Mouse (Mus musculus): ENCODE data around the gene Rpl38. TPM values are rescaled to one million over a fixed set of nuclear protein-coding genes. Genes with fewer than 3 reads are reported as not detected.

Rpl38 gene
- total and polyA plus RNA-seq, 2 experiments from 2014 or later: 977 to 1,541 TPM

DNA sequence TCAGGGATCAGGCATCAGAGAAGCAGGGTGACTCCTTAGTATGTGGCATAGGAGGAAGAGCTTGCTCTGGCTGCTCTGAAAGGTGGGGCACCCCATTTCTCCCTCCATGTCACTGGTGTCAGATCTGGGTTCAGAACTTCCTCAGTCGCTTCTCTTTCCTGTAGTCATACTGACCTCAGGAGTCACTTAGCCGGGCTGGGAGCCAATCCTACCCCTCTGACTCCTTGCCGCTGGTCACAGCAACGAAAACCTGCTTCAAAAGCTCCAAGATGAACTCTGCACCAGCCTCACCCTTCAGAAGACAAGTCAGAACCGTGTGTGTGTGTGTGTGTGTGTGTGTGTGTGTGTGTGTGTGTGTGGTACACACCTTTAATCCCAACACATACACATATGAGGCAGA lies 38.0 kb downstream of the Rpl38 start:
- ATAC-seq (ENCODE audit: low FRiP score) (no peak), DNase-seq (ENCODE audit: low spot score) (no peak)
- Histone ChIP-seq H3K9ac (replicated peaks; ENCODE audit: low read length, poor library complexity, severe bottlenecking) (no peak overlapping the region), H3K9me3 (ENCODE audit: low read length) (no peaks in the 10 kb centered on the region), H3K27me3 (ENCODE audit: insufficient read depth, low read length) (no peaks in the 10 kb centered on the region), H3K4me1 (ENCODE audit: insufficient read depth, low read length) (peaks cover 4% of the 10 kb centered on the region; the same call in 1 of the 2 replicates), H3K4me2 (ENCODE audit: low read depth, low read length, poor library complexity, severe bottlenecking) (no peak overlapping the region), H3K36me3 (ENCODE audit: insufficient read depth, low read length) (no peaks in the 10 kb centered on the region; the same call in 1 of the 2 replicates), H3K4me3 (ENCODE audit: low read depth, low read length) (no peak overlapping the region), H3K27ac (ENCODE audit: low read depth, low read length) (no peak overlapping the region)
- no peak for TF ChIP-seq CTCF (IDR thresholded peaks at IDR 0.05)
- 87% methylated on average over 5 of the region's 5 CpGs for WGBS

DNA sequence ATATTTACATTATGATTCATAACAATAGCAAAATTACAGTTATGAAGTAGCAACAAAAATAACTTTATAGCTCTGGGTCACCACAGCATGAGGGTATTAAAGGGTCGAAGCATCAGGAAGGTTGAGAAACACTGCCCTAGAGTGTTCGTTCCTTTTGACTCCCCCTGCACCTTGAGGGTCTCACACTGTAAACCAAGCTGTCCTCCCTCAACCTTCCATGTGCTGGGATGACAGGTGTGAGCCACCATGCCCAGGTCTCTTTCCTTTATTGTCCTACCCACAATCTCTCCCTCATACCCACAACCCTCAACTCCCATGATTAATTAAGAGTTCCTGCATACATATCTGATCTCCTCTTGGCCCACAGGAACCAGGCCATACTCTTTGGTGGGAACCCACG lies 43.1 kb downstream of the Rpl38 start:
- TF ChIP-seq CTCF (IDR thresholded peaks at IDR 0.05): no peak
- no peak overlapping the region for H3K27ac ChIP-seq (ENCODE audit: low read depth, low read length)
- ATAC-seq (ENCODE audit: low FRiP score): no peak

DNA sequence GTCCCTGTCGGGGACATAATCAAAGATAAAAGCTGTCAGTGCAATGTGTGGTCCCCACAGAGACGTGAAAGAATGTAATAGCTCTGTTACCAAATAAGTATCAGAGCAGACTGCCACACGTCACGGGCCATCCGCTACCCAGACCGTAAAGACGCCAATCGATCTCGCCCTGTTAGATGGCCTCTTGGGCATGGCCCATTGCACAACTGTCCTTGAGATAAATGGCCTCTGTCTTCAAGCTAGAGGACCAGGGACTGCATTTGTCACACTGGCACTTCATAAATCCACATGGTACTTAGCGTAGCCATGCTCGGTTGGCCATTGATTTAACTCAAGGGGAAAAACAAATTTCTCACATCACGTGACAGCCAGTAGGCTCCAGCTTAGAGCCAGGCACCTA lies 43.5 kb downstream of the Rpl38 start:
- Histone ChIP-seq H3K4me3 (ENCODE audit: low read depth, low read length) (no peak overlapping the region), H3K36me3 (ENCODE audit: insufficient read depth, low read length) (no peaks in the 10 kb centered on the region; the same call in 1 of the 2 replicates), H3K27ac (ENCODE audit: low read depth, low read length) (no peak overlapping the region), H3K9me3 (ENCODE audit: low read length) (no peaks in the 10 kb centered on the region), H3K27me3 (ENCODE audit: insufficient read depth, low read length) (no peaks in the 10 kb centered on the region), H3K4me2 (ENCODE audit: low read depth, low read length, poor library complexity, severe bottlenecking) (no peak overlapping the region), H3K4me1 (ENCODE audit: insufficient read depth, low read length) (no peaks in the 10 kb centered on the region), H3K9ac (replicated peaks; ENCODE audit: low read length, poor library complexity, severe bottlenecking) (no peak overlapping the region)
- TF ChIP-seq CTCF (IDR thresholded peaks at IDR 0.05): no peak
- 87% methylated on average over 12 of the region's 12 CpGs for WGBS
- DNase-seq (ENCODE audit: low spot score) (no peak), ATAC-seq (ENCODE audit: low FRiP score) (no peak)

More for the DNA sequence above, 43.1 kb downstream of the Rpl38 start:
- Histone ChIP-seq H3K4me3 (ENCODE audit: low read depth, low read length) (no peak overlapping the region), H3K27me3 (ENCODE audit: insufficient read depth, low read length) (no peaks in the 10 kb centered on the region), H3K36me3 (ENCODE audit: insufficient read depth, low read length) (no peaks in the 10 kb centered on the region; the same call in 1 of the 2 replicates), H3K9me3 (ENCODE audit: low read length) (no peaks in the 10 kb centered on the region), H3K4me2 (ENCODE audit: low read depth, low read length, poor library complexity, severe bottlenecking) (no peak overlapping the region), H3K9ac (replicated peaks; ENCODE audit: low read length, poor library complexity, severe bottlenecking) (no peak overlapping the region), H3K4me1 (ENCODE audit: insufficient read depth, low read length) (no peaks in the 10 kb centered on the region)
- no peak for DNase-seq (ENCODE audit: low spot score)
- 90% methylated on average over 3 of the region's 3 CpGs for WGBS

DNA sequence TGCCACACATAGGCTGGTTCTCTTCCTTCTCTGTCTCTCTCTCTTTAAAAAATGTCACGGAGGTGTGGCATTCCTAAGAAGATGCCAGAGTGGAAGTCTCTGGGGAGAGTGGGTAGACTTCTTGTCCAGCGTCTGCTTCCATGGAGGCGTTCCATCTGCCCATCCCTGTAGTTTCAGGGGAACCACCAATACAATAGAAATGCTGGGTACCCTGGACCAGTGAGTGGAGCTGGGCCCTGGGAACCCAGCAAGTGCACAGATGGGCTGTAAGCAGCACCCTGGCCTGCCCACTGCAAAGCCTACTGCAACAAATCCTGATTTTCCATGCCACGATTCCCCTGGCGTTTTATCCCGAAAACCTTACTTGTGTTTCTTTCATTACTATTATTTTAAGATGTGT lies 46.2 kb downstream of the Rpl38 start:
- Histone ChIP-seq H3K9ac (replicated peaks; ENCODE audit: low read length, poor library complexity, severe bottlenecking) (no peak overlapping the region), H3K4me3 (ENCODE audit: low read depth, low read length) (no peak overlapping the region), H3K27me3 (ENCODE audit: insufficient read depth, low read length) (no peaks in the 10 kb centered on the region), H3K27ac (ENCODE audit: low read depth, low read length) (no peak overlapping the region), H3K4me2 (ENCODE audit: low read depth, low read length, poor library complexity, severe bottlenecking) (no peak overlapping the region), H3K4me1 (ENCODE audit: insufficient read depth, low read length) (no peaks in the 10 kb centered on the region), H3K9me3 (ENCODE audit: low read length) (no peaks in the 10 kb centered on the region), H3K36me3 (ENCODE audit: insufficient read depth, low read length) (no peaks in the 10 kb centered on the region)
- no peak for TF ChIP-seq CTCF (IDR thresholded peaks at IDR 0.05)
- 73% methylated on average over 6 of the region's 6 CpGs for WGBS
- ATAC-seq (ENCODE audit: low FRiP score): no peak
- no peak for DNase-seq (ENCODE audit: low spot score)

DNA sequence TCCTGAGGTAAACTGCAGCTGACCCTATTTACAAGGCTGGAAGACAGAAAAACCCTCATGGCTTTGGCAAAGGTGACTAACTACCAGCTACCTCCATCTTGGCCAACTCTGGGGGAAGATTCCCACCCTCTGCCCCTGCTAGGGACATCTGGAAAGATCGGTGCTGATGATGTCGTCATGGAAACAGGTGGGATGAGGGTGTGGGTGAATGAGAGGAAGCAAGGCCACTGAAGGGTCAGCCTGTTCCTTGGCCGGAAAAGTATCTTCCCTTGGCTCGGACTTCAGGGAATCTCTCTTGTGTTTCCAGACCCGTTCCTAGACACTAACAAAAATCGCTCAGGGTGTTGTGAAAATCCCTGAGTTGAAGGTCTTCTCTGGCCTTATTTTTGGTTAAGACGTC lies 47.2 kb downstream of the Rpl38 start:
- Histone ChIP-seq H3K4me2 (ENCODE audit: low read depth, low read length, poor library complexity, severe bottlenecking) (no peak overlapping the region), H3K4me3 (ENCODE audit: low read depth, low read length) (no peak overlapping the region), H3K27ac (ENCODE audit: low read depth, low read length) (no peak overlapping the region), H3K27me3 (ENCODE audit: insufficient read depth, low read length) (no peaks in the 10 kb centered on the region), H3K4me1 (ENCODE audit: insufficient read depth, low read length) (no peaks in the 10 kb centered on the region), H3K9me3 (ENCODE audit: low read length) (no peaks in the 10 kb centered on the region), H3K9ac (replicated peaks; ENCODE audit: low read length, poor library complexity, severe bottlenecking) (no peak overlapping the region), H3K36me3 (ENCODE audit: insufficient read depth, low read length) (no peaks in the 10 kb centered on the region)
- WGBS: 74% methylated on average over 7 of the region's 7 CpGs
- DNase-seq (ENCODE audit: low spot score) (no peak), ATAC-seq (ENCODE audit: low FRiP score) (no peak)
- no peak for TF ChIP-seq CTCF (IDR thresholded peaks at IDR 0.05)

DNA sequence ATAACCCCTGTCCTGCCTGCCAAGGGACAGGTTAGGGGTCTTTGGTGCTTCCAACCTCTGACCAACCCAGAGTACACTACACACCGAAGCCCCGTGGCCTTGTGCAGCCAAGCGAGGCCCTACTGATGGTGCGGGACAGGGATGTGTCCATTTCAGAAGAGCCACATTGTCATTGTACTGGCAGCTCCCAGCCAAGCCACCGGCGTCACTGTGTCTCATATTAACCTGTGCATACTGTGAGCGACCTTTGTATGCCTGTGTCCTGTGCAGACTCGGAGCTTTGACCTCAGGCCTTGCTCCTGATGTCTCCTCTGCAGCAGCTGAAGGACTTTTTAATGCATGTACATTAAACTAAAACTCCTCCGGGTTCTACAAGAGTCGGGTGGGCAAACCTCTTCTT lies 52.2 kb downstream of the Rpl38 start:
- no peak overlapping the region for H3K4me3 ChIP-seq (ENCODE audit: low read depth, low read length)
- 89% methylated on average over 10 of the region's 10 CpGs for WGBS

More for the DNA sequence above, 52.2 kb downstream of the Rpl38 start:
- ATAC-seq (ENCODE audit: low FRiP score) (no peak), DNase-seq (ENCODE audit: low spot score) (no peak)
- no peak overlapping the region for H3K4me2 ChIP-seq (ENCODE audit: low read depth, low read length, poor library complexity, severe bottlenecking)
- no peak for TF ChIP-seq CTCF (IDR thresholded peaks at IDR 0.05)
- H3K36me3 ChIP-seq (ENCODE audit: insufficient read depth, low read length): no peaks in the 10 kb centered on the region
- no peaks in the 10 kb centered on the region for H3K27me3 ChIP-seq (ENCODE audit: insufficient read depth, low read length)
- no peaks in the 10 kb centered on the region for H3K9me3 ChIP-seq (ENCODE audit: low read length)
- no peaks in the 10 kb centered on the region for H3K4me1 ChIP-seq (ENCODE audit: insufficient read depth, low read length)
- no peak overlapping the region for H3K27ac ChIP-seq (ENCODE audit: low read depth, low read length)
- no peak overlapping the region for H3K9ac ChIP-seq (replicated peaks; ENCODE audit: low read length, poor library complexity, severe bottlenecking)

Other genes starting within 250 kb of the Rpl38 start
- 42.8 and 58.2 TPM in 2 replicates for gene Ttyh2, start 6.9 kb downstream of the Rpl38 start, total RNA-seq (2014; rRNA removed)
- gene Ttyh2, start 6.9 kb downstream of the Rpl38 start, polyA plus RNA-seq (2015; fragmentation: Nextera tagmentation; extraction: Ambion mirVana): 27.1 and 29.4 TPM in 2 replicates
- 3.8 and 4.4 TPM in 2 replicates for gene Dnaic2, start 58.9 kb downstream of the Rpl38 start, total RNA-seq (2014; rRNA removed)
- gene Dnaic2, start 58.9 kb downstream of the Rpl38 start, polyA plus RNA-seq (2015; fragmentation: Nextera tagmentation; extraction: Ambion mirVana): 2.0 and 3.2 TPM in 2 replicates
- gene Kif19a, start 96.9 kb downstream of the Rpl38 start, total RNA-seq (2014; rRNA removed): 5.3 and 7.2 TPM in 2 replicates
- 0.85 and 1.3 TPM in 2 replicates for gene Kif19a, start 96.9 kb downstream of the Rpl38 start, polyA plus RNA-seq (2015; fragmentation: Nextera tagmentation; extraction: Ambion mirVana)
- gene Btbd17, start 127.4 kb downstream of the Rpl38 start, total RNA-seq (2014; rRNA removed): 46.9 and 68.2 TPM in 2 replicates
- gene Btbd17, start 127.4 kb downstream of the Rpl38 start, polyA plus RNA-seq (2015; fragmentation: Nextera tagmentation; extraction: Ambion mirVana): 27.1 and 28.0 TPM in 2 replicates
- not detected in 2 replicates for gene Gpr142, start 130.4 kb downstream of the Rpl38 start, total RNA-seq (2014; rRNA removed)
- not detected in 2 replicates for gene Gpr142, start 130.4 kb downstream of the Rpl38 start, polyA plus RNA-seq (2015; fragmentation: Nextera tagmentation; extraction: Ambion mirVana)
- gene Gprc5c, start 182.6 kb downstream of the Rpl38 start, total RNA-seq (2014; rRNA removed): 7.5 and 12.8 TPM in 2 replicates
- 5.7 and 5.8 TPM in 2 replicates for gene Gprc5c, start 182.6 kb downstream of the Rpl38 start, polyA plus RNA-seq (2015; fragmentation: Nextera tagmentation; extraction: Ambion mirVana)
- 1.5 and 1.8 TPM in 2 replicates for gene Cd300a, start 221.5 kb downstream of the Rpl38 start, total RNA-seq (2014; rRNA removed)
- 1.4 and 1.7 TPM in 2 replicates for gene Cd300a, start 221.5 kb downstream of the Rpl38 start, polyA plus RNA-seq (2015; fragmentation: Nextera tagmentation; extraction: Ambion mirVana)

Data from midbrain, postnatal 0 days (tissue).